Mouse (Mus musculus): ENCODE data around the gene Spryd3. TPM values are rescaled to one million over a fixed set of nuclear protein-coding genes. Genes with fewer than 3 reads are reported as not detected.

The Spryd3 gene
- polyA plus RNA-seq, 1 experiment: not detected

- Histone ChIP-seq H3K4me3 (ENCODE audit: insufficient read depth, low read depth, low read length) (no peak overlapping the region), H3K4me1 (ENCODE audit: control insufficient read depth, insufficient read depth, low read length) (peaks cover 67% of the 10 kb centered on the region), H3K27ac (ENCODE audit: insufficient read depth, low read depth, low read length) (no peak overlapping the region)
- TF ChIP-seq POLR2A (IDR thresholded peaks at IDR 0.05; ENCODE audit: insufficient read depth, low read depth, low read length) (no peak), CTCF (IDR thresholded peaks at IDR 0.05; ENCODE audit: insufficient read depth, low read depth, low read length) (no peak)
- 50% methylated on average over 18 of the region's 18 CpGs for WGBS
Measured at GRCm38 (mm10) chr15:102105764-102106730, 30.0 kb downstream of the Spryd3 start.

- Histone ChIP-seq H3K4me3 (ENCODE audit: insufficient read depth, low read depth, low read length) (no peak overlapping the region), H3K4me1 (ENCODE audit: control insufficient read depth, insufficient read depth, low read length) (peaks cover 74% of the 10 kb centered on the region), H3K27ac (ENCODE audit: insufficient read depth, low read depth, low read length) (no peak overlapping the region)
- TF ChIP-seq POLR2A (IDR thresholded peaks at IDR 0.05; ENCODE audit: insufficient read depth, low read depth, low read length): no peak
- TF ChIP-seq CTCF (IDR thresholded peaks at IDR 0.05; ENCODE audit: insufficient read depth, low read depth, low read length): no peak
- 14% methylated on average over 5 of the region's 5 CpGs for WGBS
Measured at GRCm38 (mm10) chr15:102105360-102105759, 30.7 kb downstream of the Spryd3 start.

GRCm38 (mm10) chr15:102103947-102104555 is 32.0 kb downstream of the Spryd3 start:
- 29% methylated on average over 12 of the region's 12 CpGs for WGBS
- TF ChIP-seq CTCF (IDR thresholded peaks at IDR 0.05; ENCODE audit: insufficient read depth, low read depth, low read length): no peak
- TF ChIP-seq POLR2A (IDR thresholded peaks at IDR 0.05; ENCODE audit: insufficient read depth, low read depth, low read length): no peak
- peaks cover 76% of the 10 kb centered on the region for H3K4me1 ChIP-seq (ENCODE audit: control insufficient read depth, insufficient read depth, low read length)
- H3K4me3 ChIP-seq (ENCODE audit: insufficient read depth, low read depth, low read length): peak overlapping the region; percentile 20; the same call in 1 of the 2 replicates
- peak overlapping the region; percentile 64 for H3K27ac ChIP-seq (ENCODE audit: insufficient read depth, low read depth, low read length)

GRCm38 (mm10) chr15:102103371-102103946 is 32.6 kb downstream of the Spryd3 start:
- no peak; the same call in 1 of the 2 replicates for TF ChIP-seq POLR2A (IDR thresholded peaks at IDR 0.05; ENCODE audit: insufficient read depth, low read depth, low read length)
- TF ChIP-seq CTCF (IDR thresholded peaks at IDR 0.05; ENCODE audit: insufficient read depth, low read depth, low read length): no peak

GRCm38 (mm10) chr15:102102548-102103121 is 33.4 kb downstream of the Spryd3 start:
- 55% methylated on average over 6 of the region's 6 CpGs for WGBS
- Histone ChIP-seq H3K4me1 (ENCODE audit: control insufficient read depth, insufficient read depth, low read length) (peaks cover 66% of the 10 kb centered on the region), H3K27ac (ENCODE audit: insufficient read depth, low read depth, low read length) (peak overlapping the region; percentile 64), H3K4me3 (ENCODE audit: insufficient read depth, low read depth, low read length) (peak overlapping the region; percentile 20)
- no peak for TF ChIP-seq CTCF (IDR thresholded peaks at IDR 0.05; ENCODE audit: insufficient read depth, low read depth, low read length)
- TF ChIP-seq POLR2A (IDR thresholded peaks at IDR 0.05; ENCODE audit: insufficient read depth, low read depth, low read length): no peak

More at GRCm38 (mm10) chr15:102103371-102103946, 32.6 kb downstream of the Spryd3 start:
- WGBS: 21% methylated on average over 14 of the region's 14 CpGs
- peaks cover 72% of the 10 kb centered on the region for H3K4me1 ChIP-seq (ENCODE audit: control insufficient read depth, insufficient read depth, low read length)
- peak overlapping the region; percentile 20 for H3K4me3 ChIP-seq (ENCODE audit: insufficient read depth, low read depth, low read length)
- H3K27ac ChIP-seq (ENCODE audit: insufficient read depth, low read depth, low read length): peak overlapping the region; percentile 64

- TF ChIP-seq CTCF (IDR thresholded peaks at IDR 0.05; ENCODE audit: insufficient read depth, low read depth, low read length) (no peak), POLR2A (IDR thresholded peaks at IDR 0.05; ENCODE audit: insufficient read depth, low read depth, low read length) (no peak)
Measured at GRCm38 (mm10) chr15:102101672-102102541, 34.1 kb downstream of the Spryd3 start.

GRCm38 (mm10) chr15:102100996-102101671 is 34.9 kb downstream of the Spryd3 start:
- peak overlapping the region; percentile 38 for H3K27ac ChIP-seq (ENCODE audit: insufficient read depth, low read depth, low read length)
- peak overlapping the region; percentile 60 for H3K4me3 ChIP-seq (ENCODE audit: insufficient read depth, low read depth, low read length)
- TF ChIP-seq POLR2A (IDR thresholded peaks at IDR 0.05; ENCODE audit: insufficient read depth, low read depth, low read length) (no peak), CTCF (IDR thresholded peaks at IDR 0.05; ENCODE audit: insufficient read depth, low read depth, low read length) (peak; percentile 46; the same call in 1 of the 2 replicates)
- H3K4me1 ChIP-seq (ENCODE audit: control insufficient read depth, insufficient read depth, low read length): peaks cover 60% of the 10 kb centered on the region
- 49% methylated on average over 10 of the region's 10 CpGs for WGBS

More at GRCm38 (mm10) chr15:102101672-102102541, 34.1 kb downstream of the Spryd3 start:
- Histone ChIP-seq H3K27ac (ENCODE audit: insufficient read depth, low read depth, low read length) (peak overlapping the region; percentile 37), H3K4me1 (ENCODE audit: control insufficient read depth, insufficient read depth, low read length) (peaks cover 64% of the 10 kb centered on the region), H3K4me3 (ENCODE audit: insufficient read depth, low read depth, low read length) (peak overlapping the region; percentile 2)
- WGBS: 62% methylated on average over 11 of the region's 11 CpGs

All from olfactory bulb, adult 2 months (tissue).